Mouse (Mus musculus): ENCODE data around the gene Sf1. TPM values are rescaled to one million over a fixed set of nuclear protein-coding genes. Genes with fewer than 3 reads are reported as not detected.
A peak's percentile ranks its signal among the peaks of the same experiment; 100 is the strongest.

Gene Sf1
- polyA plus RNA-seq, 2 experiments: 57.4 to 57.9 TPM

- ATAC-seq (ENCODE audit: insufficient read depth): peak; percentile 30
- H3K9me3 ChIP-seq (ENCODE audit: control insufficient read depth, low read length): no peaks in the 10 kb centered on the region
- under 1% methylated on average over 9 of the region's 9 CpGs for WGBS (ENCODE audit: insufficient replicate concordance)
These were observed 38.5 kb downstream of the Sf1 start for GRCm38 (mm10) chr19:6401951-6402350.

GRCm38 (mm10) chr19:6403869-6404268 is 40.4 kb downstream of the Sf1 start:
- Histone ChIP-seq H3K9me3 (ENCODE audit: control insufficient read depth, low read length) (no peaks in the 10 kb centered on the region), H3K4me3 (ENCODE audit: insufficient read depth in 1 of 2, low read depth in 2 of 2, low read length in 2 of 2) (no peak overlapping the region), H3K36me3 (replicated peaks; ENCODE audit: control insufficient read depth, insufficient read depth, low read depth) (no peaks in the 10 kb centered on the region), H3K4me2 (ENCODE audit: low read depth) (no peak overlapping the region), H3K9ac (replicated peaks) (no peak overlapping the region), H3K4me1 (replicated peaks; ENCODE audit: control insufficient read depth in 2 of 2, insufficient read depth in 2 of 2, low read length in 1 of 2) (peaks cover 0 to 7% of the 10 kb centered on the region in 2 experiments; a peak in 2 of 4 replicates), H3K27ac (no peak overlapping the region), H3K27me3 (ENCODE audit: control insufficient read depth, insufficient read depth, low read length) (peaks cover 26% of the 10 kb centered on the region)
- 79% methylated on average over 10 of the region's 10 CpGs for WGBS (ENCODE audit: insufficient replicate concordance)
- ATAC-seq (ENCODE audit: insufficient read depth) (no peak), DNase-seq (ENCODE audit: low read depth in 3 of 3, low spot score in 3 of 3) (no peak)
- no peak for TF ChIP-seq CTCF (IDR thresholded peaks at IDR 0.05; ENCODE audit: low read depth)
- TF ChIP-seq EP300 (IDR thresholded peaks at IDR 0.05; ENCODE audit: low read depth): no peak

More at GRCm38 (mm10) chr19:6401951-6402350, 38.5 kb downstream of the Sf1 start:
- DNase-seq (ENCODE audit: low read depth in 3 of 3, low spot score in 3 of 3): no peak
- H3K27ac ChIP-seq: no peak overlapping the region
- H3K27me3 ChIP-seq (ENCODE audit: control insufficient read depth, insufficient read depth, low read length): peaks cover 32% of the 10 kb centered on the region
- peak overlapping the region; percentile 79 for H3K4me2 ChIP-seq (ENCODE audit: low read depth)
- TF ChIP-seq CTCF (IDR thresholded peaks at IDR 0.05; ENCODE audit: low read depth) (no peak), EP300 (IDR thresholded peaks at IDR 0.05; ENCODE audit: low read depth) (no peak)
- H3K36me3 ChIP-seq (replicated peaks; ENCODE audit: control insufficient read depth, insufficient read depth, low read depth): no peaks in the 10 kb centered on the region
- H3K9ac ChIP-seq (replicated peaks): no peak overlapping the region
- H3K4me1 ChIP-seq (replicated peaks; ENCODE audit: control insufficient read depth in 2 of 2, insufficient read depth in 2 of 2, low read length in 1 of 2): peaks cover 0 to 9% of the 10 kb centered on the region in 2 experiments; a peak in 2 of 4 replicates
- H3K4me3 ChIP-seq (ENCODE audit: insufficient read depth in 1 of 2, low read depth in 2 of 2, low read length in 2 of 2): peak overlapping the region; percentile 36 to 58

GRCm38 (mm10) chr19:6405433-6405832 is 41.9 kb downstream of the Sf1 start:
- H3K4me3 ChIP-seq (ENCODE audit: insufficient read depth in 1 of 2, low read depth in 2 of 2, low read length in 2 of 2): no peak overlapping the region
- H3K9ac ChIP-seq (replicated peaks): no peak overlapping the region
- H3K27ac ChIP-seq: no peak overlapping the region
- WGBS (ENCODE audit: insufficient replicate concordance): 64% methylated on average over 10 of the region's 10 CpGs
- DNase-seq (ENCODE audit: low read depth in 3 of 3, low spot score in 3 of 3) (no peak), ATAC-seq (ENCODE audit: insufficient read depth) (no peak)
- no peaks in the 10 kb centered on the region for H3K36me3 ChIP-seq (replicated peaks; ENCODE audit: control insufficient read depth, insufficient read depth, low read depth)
- TF ChIP-seq EP300 (IDR thresholded peaks at IDR 0.05; ENCODE audit: low read depth) (no peak), CTCF (IDR thresholded peaks at IDR 0.05; ENCODE audit: low read depth) (no peak)
- H3K4me2 ChIP-seq (ENCODE audit: low read depth): no peak overlapping the region
- peaks cover 0 to 5% of the 10 kb centered on the region in 2 experiments; a peak in 2 of 4 replicates for H3K4me1 ChIP-seq (replicated peaks; ENCODE audit: control insufficient read depth in 2 of 2, insufficient read depth in 2 of 2, low read length in 1 of 2)
- no peaks in the 10 kb centered on the region for H3K9me3 ChIP-seq (ENCODE audit: control insufficient read depth, low read length)
- peaks cover 11% of the 10 kb centered on the region for H3K27me3 ChIP-seq (ENCODE audit: control insufficient read depth, insufficient read depth, low read length)

GRCm38 (mm10) chr19:6407109-6407508 is 43.6 kb downstream of the Sf1 start:
- Histone ChIP-seq H3K27me3 (ENCODE audit: control insufficient read depth, insufficient read depth, low read length) (no peaks in the 10 kb centered on the region), H3K9me3 (ENCODE audit: control insufficient read depth, low read length) (no peaks in the 10 kb centered on the region), H3K36me3 (replicated peaks; ENCODE audit: control insufficient read depth, insufficient read depth, low read depth) (no peaks in the 10 kb centered on the region), H3K4me1 (replicated peaks; ENCODE audit: control insufficient read depth in 2 of 2, insufficient read depth in 2 of 2, low read length in 1 of 2) (peaks cover 0 to 5% of the 10 kb centered on the region in 2 experiments; a peak in 1 of 4 replicates), H3K27ac (no peak overlapping the region), H3K4me2 (ENCODE audit: low read depth) (no peak overlapping the region), H3K4me3 (ENCODE audit: insufficient read depth in 1 of 2, low read depth in 2 of 2, low read length in 2 of 2) (no peak overlapping the region), H3K9ac (replicated peaks) (no peak overlapping the region)
- TF ChIP-seq CTCF (IDR thresholded peaks at IDR 0.05; ENCODE audit: low read depth) (no peak), EP300 (IDR thresholded peaks at IDR 0.05; ENCODE audit: low read depth) (no peak)
- DNase-seq (ENCODE audit: low read depth in 3 of 3, low spot score in 3 of 3) (no peak), ATAC-seq (ENCODE audit: insufficient read depth) (no peak)
- WGBS (ENCODE audit: insufficient replicate concordance): 79% methylated on average over 8 of the region's 8 CpGs

- TF ChIP-seq CTCF (IDR thresholded peaks at IDR 0.05; ENCODE audit: low read depth) (no peak), EP300 (IDR thresholded peaks at IDR 0.05; ENCODE audit: low read depth) (no peak)
- DNase-seq (ENCODE audit: low read depth in 3 of 3, low spot score in 3 of 3) (no peak), ATAC-seq (ENCODE audit: insufficient read depth) (no peak)
- Histone ChIP-seq H3K4me3 (ENCODE audit: insufficient read depth in 1 of 2, low read depth in 2 of 2, low read length in 2 of 2) (no peak overlapping the region), H3K27ac (no peak overlapping the region), H3K9me3 (ENCODE audit: control insufficient read depth, low read length) (no peaks in the 10 kb centered on the region), H3K27me3 (ENCODE audit: control insufficient read depth, insufficient read depth, low read length) (no peaks in the 10 kb centered on the region), H3K36me3 (replicated peaks; ENCODE audit: control insufficient read depth, insufficient read depth, low read depth) (no peaks in the 10 kb centered on the region), H3K9ac (replicated peaks) (no peak overlapping the region), H3K4me2 (ENCODE audit: low read depth) (no peak overlapping the region), H3K4me1 (replicated peaks; ENCODE audit: control insufficient read depth in 2 of 2, insufficient read depth in 2 of 2, low read length in 1 of 2) (no peaks in the 10 kb centered on the region)
- WGBS (ENCODE audit: insufficient replicate concordance): 65% methylated on average over 16 of the region's 16 CpGs
These were observed 44.5 kb downstream of the Sf1 start for GRCm38 (mm10) chr19:6407816-6408510.

All from liver, embryonic 14.5 days (tissue).